Mouse (Mus musculus) lung, embryonic 16.5 days (tissue): Measurements from ENCODE around the gene Ankrd22. TPM values are rescaled to one million over a fixed set of nuclear protein-coding genes. Genes with fewer than 3 reads are reported as not detected.

Experiments
- ATAC-seq: fragments of 200-750 bp; cut with Nextera tagmentation; 2 replicates; pipeline ENCODE4 v1.8.0; 2017; ENCODE audit warnings: low read depth, mild to moderate bottlenecking, moderate library complexity
- H3K27ac ChIP-seq: fragments of 300-500 bp; sonication (generic); 2 replicates; pipeline ENCODE4 v1.5.1; 2014; ENCODE audit warnings: mild to moderate bottlenecking, control low read depth, low read length
- H3K27me3 ChIP-seq: fragments of 300-500 bp; sonication (generic); 2 replicates; pipeline ENCODE4 v1.6.1; 2014; ENCODE audit warnings: low read depth, low read length, mixed read lengths; ENCODE audit not compliant: control insufficient read depth, insufficient read depth
- H3K36me3 ChIP-seq: fragments of 300-500 bp; sonication (generic); 2 replicates; pipeline ENCODE4 v1.6.1; 2014; ENCODE audit warnings: low read length; ENCODE audit not compliant: control insufficient read depth, insufficient read depth
- H3K4me1 ChIP-seq: fragments of 300-500 bp; sonication (generic); replicated peaks from 2 replicates; pipeline ENCODE4 v1.6.1; 2014; ENCODE audit warnings: low read length, mixed read lengths; ENCODE audit not compliant: control insufficient read depth, insufficient read depth
- H3K4me2 ChIP-seq: fragments of 300-500 bp; sonication (generic); 2 replicates; pipeline ENCODE4 v1.6.1; 2014; ENCODE audit warnings: low read depth, low read length, control low read depth
- H3K4me3 ChIP-seq: fragments of 300-500 bp; sonication (generic); 2 replicates; pipeline ENCODE4 v1.5.1; 2014; ENCODE audit warnings: mild to moderate bottlenecking, low read length, control low read depth
- H3K9ac ChIP-seq: fragments of 300-500 bp; sonication (generic); 2 replicates; pipeline ENCODE4 v1.6.1; 2014; ENCODE audit warnings: low read length, control low read depth
- H3K9me3 ChIP-seq: fragments of 300-500 bp; sonication (generic); 2 replicates; pipeline ENCODE4 v1.6.1; 2016; ENCODE audit warnings: low read length; ENCODE audit not compliant: control insufficient read depth
- WGBS: fragments of 180-500 bp; shearing (Covaris S2); extraction: QIAGEN DNeasy Blood & Tissue Kit; methylation state at CpG from one replicate; pipeline ENCODE4 v1.1.7; 2014; 5-methylcytosine and 5-hydroxymethylcytosine counted together
- polyA plus RNA-seq: library from polyadenylated mRNA; unstranded; fragments of >200 nt; fragmentation: Nextera tagmentation; extraction: Ambion mirVana; gene quantifications from 2 replicates; pipeline ENCODE4 v1.2.1, GENCODE M21; 2015

Gene Ankrd22
- polyA plus RNA-seq, 1 experiment from 2014 or later = 0.15 TPM

DNA sequence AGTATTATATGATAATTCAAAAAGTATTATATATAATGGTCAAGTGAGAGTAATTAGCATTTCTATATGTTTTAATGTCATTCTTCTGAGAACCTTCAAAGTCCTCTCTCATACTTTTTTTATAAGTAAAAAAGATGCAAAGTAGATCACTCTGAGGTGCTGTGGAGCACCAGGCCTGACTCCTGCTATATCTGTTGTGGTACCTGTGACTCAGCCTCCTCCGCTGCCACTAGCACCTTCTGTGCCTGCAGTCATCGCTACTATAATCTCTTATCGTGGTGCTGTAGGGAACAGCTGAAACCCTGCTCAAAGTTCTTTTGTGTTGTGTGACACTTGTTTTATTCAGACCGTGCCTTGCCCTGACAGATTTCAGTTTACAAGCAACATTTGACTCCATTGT, 533 bp upstream of the Ankrd22 start:
- H3K4me2 ChIP-seq = no peak overlapping the region
- no peaks in the 10 kb centered on the region for H3K4me1 ChIP-seq
- no peak overlapping the region for H3K4me3 ChIP-seq
- H3K9ac ChIP-seq = no peak overlapping the region
- ATAC-seq = no peak
- 81% methylated on average over 4 of the region's 4 CpGs for WGBS
- H3K36me3 ChIP-seq = no peaks in the 10 kb centered on the region
- no peaks in the 10 kb centered on the region for H3K9me3 ChIP-seq
- no peaks in the 10 kb centered on the region for H3K27me3 ChIP-seq
- no peak overlapping the region for H3K27ac ChIP-seq

- Histone ChIP-seq H3K27me3 (no peaks in the 10 kb centered on the region), H3K27ac (no peak overlapping the region), H3K4me1 (no peaks in the 10 kb centered on the region), H3K9ac (no peak overlapping the region), H3K4me3 (no peak overlapping the region), H3K9me3 (no peaks in the 10 kb centered on the region), H3K4me2 (no peak overlapping the region), H3K36me3 (no peaks in the 10 kb centered on the region)
- no peak for ATAC-seq
- 81% methylated on average over 5 of the region's 5 CpGs for whole genome bisulfite sequencing
Observed at GRCm38 (mm10) chr19:34162693-34163092, 3.2 kb downstream of the Ankrd22 start.

GRCm38 (mm10) chr19:34153263-34154144, 12.3 kb downstream of the Ankrd22 start:
- Histone ChIP-seq H3K36me3 (no peaks in the 10 kb centered on the region), H3K4me3 (no peak overlapping the region), H3K9ac (no peak overlapping the region), H3K4me2 (no peak overlapping the region), H3K4me1 (no peaks in the 10 kb centered on the region; the same call in 1 of the 2 replicates), H3K27me3 (no peaks in the 10 kb centered on the region), H3K9me3 (no peaks in the 10 kb centered on the region), H3K27ac (0 out of 2 replicates have a peak overlapping the region, but pooled peaks have one; percentile 9)
- 47% methylated on average over 6 of the region's 6 CpGs for WGBS
- ATAC-seq = peak; percentile 95

DNA sequence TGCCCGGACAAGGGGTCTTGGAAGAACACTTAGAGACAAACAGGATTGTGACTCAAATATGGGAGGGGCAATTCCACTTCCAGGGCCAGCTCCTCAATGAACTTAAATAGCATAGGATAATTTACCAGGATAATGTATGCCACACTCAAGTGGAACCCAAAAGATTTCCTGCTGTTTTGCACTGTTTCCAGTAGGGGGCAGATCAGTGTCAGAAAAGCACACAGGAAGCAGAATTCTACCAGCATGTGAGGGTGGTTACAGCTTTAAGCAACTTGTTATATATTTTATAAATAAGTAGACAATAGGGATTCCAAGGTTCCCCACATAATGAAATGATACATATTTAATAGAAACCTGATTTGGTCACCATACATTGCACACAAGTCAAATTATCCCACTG, 13.9 kb downstream of the Ankrd22 start:
- no peak for ATAC-seq

DNA sequence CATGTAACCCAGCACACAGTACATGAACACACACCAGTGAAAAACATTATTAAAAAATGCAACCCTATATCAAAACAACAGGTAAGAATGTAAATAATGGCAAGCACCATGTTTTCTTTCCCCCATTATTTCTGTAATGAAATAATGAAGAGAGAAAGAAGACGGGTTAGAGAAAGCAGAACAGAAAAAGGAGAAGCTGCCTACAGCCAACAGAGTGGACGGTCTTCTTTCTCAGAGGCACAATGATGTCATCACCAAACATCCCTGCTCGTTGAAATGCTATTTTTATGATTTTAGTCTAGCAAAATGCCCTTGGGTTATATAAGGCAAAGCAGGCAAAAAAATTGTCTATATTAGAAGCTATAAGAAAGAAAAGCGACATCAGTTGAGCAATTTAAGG, 17.4 kb downstream of the Ankrd22 start:
- ATAC-seq = no peak
- Histone ChIP-seq H3K27me3 (no peaks in the 10 kb centered on the region), H3K9ac (no peak overlapping the region), H3K9me3 (no peaks in the 10 kb centered on the region), H3K27ac (no peak overlapping the region), H3K36me3 (no peaks in the 10 kb centered on the region), H3K4me1 (no peaks in the 10 kb centered on the region), H3K4me2 (no peak overlapping the region), H3K4me3 (no peak overlapping the region)
- 76% methylated on average over 4 of the region's 4 CpGs for WGBS

More for the DNA sequence above, 13.9 kb downstream of the Ankrd22 start:
- H3K36me3 ChIP-seq = no peaks in the 10 kb centered on the region
- no peak overlapping the region for H3K4me2 ChIP-seq
- no peak overlapping the region for H3K9ac ChIP-seq
- no peaks in the 10 kb centered on the region for H3K9me3 ChIP-seq
- H3K4me1 ChIP-seq = no peaks in the 10 kb centered on the region; the same call in 1 of the 2 replicates
- H3K27me3 ChIP-seq = no peaks in the 10 kb centered on the region
- H3K27ac ChIP-seq = no peak overlapping the region
- no peak overlapping the region for H3K4me3 ChIP-seq
- WGBS = 61% methylated on average over 1 of the region's 1 CpGs

DNA sequence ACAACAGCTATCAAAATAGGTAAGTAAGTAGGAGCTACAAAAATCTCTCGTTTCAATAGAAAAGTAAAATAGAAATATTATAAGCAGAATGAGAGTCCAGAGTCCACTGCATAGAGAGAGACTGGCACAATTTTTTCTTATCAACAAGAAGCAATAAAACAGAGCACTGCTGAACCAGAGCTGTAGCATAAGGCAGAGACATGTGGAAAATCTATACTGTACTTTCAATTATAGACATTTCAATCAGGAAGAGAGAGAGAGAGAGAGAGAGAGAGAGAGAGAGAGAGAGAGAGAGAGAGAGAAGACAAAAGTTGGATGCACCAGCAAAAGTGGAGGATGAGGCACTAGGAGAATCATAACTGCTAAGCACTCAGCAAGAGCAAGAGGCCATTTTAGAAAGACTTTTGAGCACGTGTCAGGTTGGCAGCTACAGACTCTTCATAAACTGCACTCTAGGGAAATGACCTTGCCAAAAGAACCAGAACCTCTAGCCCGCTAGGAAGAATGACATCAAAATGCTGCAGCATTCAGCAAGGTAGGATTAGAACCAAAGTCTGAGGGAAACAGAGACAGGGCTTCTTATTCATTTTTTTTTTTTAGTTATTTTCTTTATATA, 26.3 kb downstream of the Ankrd22 start:
- Histone ChIP-seq H3K36me3 (no peaks in the 10 kb centered on the region), H3K27ac (no peak overlapping the region), H3K9me3 (no peaks in the 10 kb centered on the region), H3K4me2 (no peak overlapping the region), H3K27me3 (no peaks in the 10 kb centered on the region), H3K4me3 (no peak overlapping the region), H3K9ac (no peak overlapping the region), H3K4me1 (no peaks in the 10 kb centered on the region)
- ATAC-seq = no peak
- 73% methylated on average over 3 of the region's 3 CpGs for WGBS

GRCm38 (mm10) chr19:34138720-34139430, 27.0 kb downstream of the Ankrd22 start:
- Histone ChIP-seq H3K27me3 (no peaks in the 10 kb centered on the region), H3K36me3 (no peaks in the 10 kb centered on the region), H3K4me2 (no peak overlapping the region), H3K9ac (no peak overlapping the region), H3K4me3 (no peak overlapping the region), H3K4me1 (no peaks in the 10 kb centered on the region), H3K9me3 (no peaks in the 10 kb centered on the region), H3K27ac (no peak overlapping the region)
- no peak for ATAC-seq
- WGBS = 85% methylated on average over 6 of the region's 6 CpGs

DNA sequence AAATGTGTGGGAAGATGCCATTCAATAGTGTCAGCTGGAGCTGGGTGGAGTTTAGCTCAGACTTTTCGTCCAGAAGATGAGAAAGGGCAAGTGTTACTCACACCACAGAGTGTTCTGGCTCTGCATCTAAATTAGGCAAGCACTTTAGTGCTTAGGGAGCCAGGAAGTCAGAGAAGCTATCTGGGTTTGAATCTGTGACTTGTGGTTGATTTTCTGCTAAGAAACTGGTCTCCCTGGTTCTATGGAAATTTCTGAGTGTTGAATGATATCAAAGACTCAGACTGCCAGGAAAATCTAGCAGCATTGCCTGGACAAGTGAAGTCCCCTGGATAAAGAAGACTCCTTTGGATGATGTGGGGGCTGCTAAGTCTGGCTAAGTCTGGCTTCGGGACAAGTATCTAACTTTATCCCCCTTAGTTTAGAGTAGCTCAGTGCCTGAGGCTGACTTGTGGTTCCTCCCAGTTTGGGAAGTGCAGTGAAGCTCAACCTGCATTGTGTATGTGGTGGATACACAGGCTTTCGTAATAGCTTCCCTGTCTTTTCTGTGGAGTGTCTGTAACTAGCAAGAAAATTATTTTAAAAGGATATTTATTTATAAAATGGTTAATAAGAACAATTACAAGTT, 45.6 kb downstream of the Ankrd22 start:
- Histone ChIP-seq H3K27me3 (no peaks in the 10 kb centered on the region), H3K4me1 (no peaks in the 10 kb centered on the region), H3K27ac (no peak overlapping the region), H3K4me2 (no peak overlapping the region), H3K4me3 (no peak overlapping the region), H3K36me3 (no peaks in the 10 kb centered on the region), H3K9me3 (no peaks in the 10 kb centered on the region), H3K9ac (no peak overlapping the region)
- WGBS = 63% methylated on average over 3 of the region's 3 CpGs
- ATAC-seq = no peak

DNA sequence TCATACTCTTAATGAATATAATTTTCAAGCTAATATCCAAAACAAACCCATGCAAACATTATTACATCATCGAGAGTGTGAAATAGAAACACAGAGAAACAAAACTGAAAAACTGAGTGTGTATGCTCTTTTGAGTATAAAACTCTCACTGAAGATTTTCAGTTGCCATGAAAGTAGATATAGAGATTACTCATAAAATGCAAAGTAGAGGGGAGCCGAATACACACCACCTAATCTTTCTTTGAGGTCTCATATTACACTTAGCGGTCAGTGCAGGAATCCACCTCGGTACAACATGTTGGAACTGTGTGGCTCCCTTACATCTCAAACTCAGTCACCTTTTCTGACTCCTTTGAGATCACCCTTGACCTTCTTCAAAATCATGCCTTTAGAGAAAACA, 46.2 kb downstream of the Ankrd22 start:
- Histone ChIP-seq H3K9ac (no peak overlapping the region), H3K4me1 (no peaks in the 10 kb centered on the region), H3K4me2 (no peak overlapping the region), H3K4me3 (no peak overlapping the region), H3K36me3 (no peaks in the 10 kb centered on the region), H3K9me3 (no peaks in the 10 kb centered on the region), H3K27ac (no peak overlapping the region), H3K27me3 (no peaks in the 10 kb centered on the region)
- no peak for ATAC-seq
- 56% methylated on average over 4 of the region's 4 CpGs for WGBS
